Mouse (Mus musculus): ENCODE data around the gene Cyp2s1.

DNA sequence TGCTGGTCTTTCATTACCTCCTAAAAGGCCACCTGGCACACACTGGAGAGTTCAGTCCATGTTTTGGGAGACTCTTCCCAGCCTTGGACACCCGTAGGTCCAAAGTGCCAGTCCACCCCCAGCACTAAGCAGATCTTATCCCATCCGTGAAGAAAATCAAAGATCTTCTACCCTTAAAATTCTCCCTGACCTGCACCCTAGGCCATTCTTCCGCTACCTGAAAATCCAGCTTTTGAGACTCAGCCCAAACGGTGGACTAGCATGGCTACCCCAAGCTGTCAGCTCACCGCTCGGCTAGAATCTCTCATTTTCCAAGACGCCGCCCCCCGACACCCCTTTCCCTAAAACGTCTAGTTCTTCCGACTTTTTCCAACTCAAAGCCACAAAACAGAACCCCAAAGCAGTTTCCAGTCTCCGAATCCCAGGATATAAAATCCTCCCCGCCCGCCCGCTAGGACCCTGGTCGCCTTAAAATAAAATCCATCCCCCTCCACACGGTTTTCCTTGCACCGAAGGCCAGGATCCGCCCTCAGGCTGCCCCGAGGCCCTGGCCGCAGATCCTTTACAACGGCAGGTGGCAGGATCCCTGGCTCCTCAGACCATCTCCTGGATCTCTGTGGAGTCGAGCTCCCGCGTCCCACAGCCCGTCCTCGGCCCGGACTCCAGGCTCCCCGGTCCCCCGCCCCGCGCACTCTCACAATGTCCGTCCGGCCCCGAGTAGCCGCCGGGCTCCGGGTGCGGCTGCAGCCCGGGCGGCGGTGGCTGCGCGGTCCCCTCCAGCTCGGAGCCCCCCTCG, 62.9 kb downstream of the Cyp2s1 start:
- no peak for TF ChIP-seq TAL1 (IDR thresholded peaks at IDR 0.05; ENCODE audit: low read length)
- no peak for TF ChIP-seq GATA1 (IDR thresholded peaks at IDR 0.05; ENCODE audit: low read length)

Data from erythroblast, embryonic 14.5 days (primary cell).